Mouse (Mus musculus): Measurements from ENCODE around the gene Ppp6r2. TPM values are rescaled to one million over a fixed set of nuclear protein-coding genes. Genes with fewer than 3 reads are reported as not detected.
A peak's percentile ranks its signal among the peaks of the same experiment; 100 is the strongest.

The Ppp6r2 gene
- total and polyA plus RNA-seq, 3 experiments: 34.9 to 107 (median 65.5) TPM

- peaks cover 23% of the 10 kb centered on the region for H3K4me1 ChIP-seq (ENCODE audit: insufficient read depth, low read depth, low read length)
- DNase-seq (ENCODE audit: low spot score): no peak
- H3K9me3 ChIP-seq (replicated peaks): no peaks in the 10 kb centered on the region
- no peak for ATAC-seq (ENCODE audit: extremely low read depth, insufficient number of reproducible peaks, low FRiP score, poor library complexity, severe bottlenecking)
- H3K36me3 ChIP-seq (replicated peaks): peaks cover 7% of the 10 kb centered on the region
- TF ChIP-seq GATA1 (IDR thresholded peaks at IDR 0.05; ENCODE audit: borderline replicate concordance, low read length) (no peak), TAL1 (conservative IDR thresholded peaks at IDR 0.05; ENCODE audit: low read depth, low read length) (no peak), POLR2AphosphoS5 (IDR thresholded peaks at IDR 0.05; ENCODE audit: insufficient replicate concordance, low read depth, low read length) (no peak)
- H3K27me3 ChIP-seq (ENCODE audit: insufficient read depth, low read length): peaks cover 40% of the 10 kb centered on the region
- H3K4me3 ChIP-seq (ENCODE audit: low read depth, low read length): no peak overlapping the region
Measured at GRCm38 (mm10) chr15:89172276-89172935, 38.9 kb upstream of the Ppp6r2 start.

GRCm38 (mm10) chr15:89173024-89173905 lies 38.1 kb upstream of the Ppp6r2 start:
- ATAC-seq (ENCODE audit: extremely low read depth, insufficient number of reproducible peaks, low FRiP score, poor library complexity, severe bottlenecking): no peak
- H3K27me3 ChIP-seq (ENCODE audit: insufficient read depth, low read length): peaks cover 40% of the 10 kb centered on the region

DNA sequence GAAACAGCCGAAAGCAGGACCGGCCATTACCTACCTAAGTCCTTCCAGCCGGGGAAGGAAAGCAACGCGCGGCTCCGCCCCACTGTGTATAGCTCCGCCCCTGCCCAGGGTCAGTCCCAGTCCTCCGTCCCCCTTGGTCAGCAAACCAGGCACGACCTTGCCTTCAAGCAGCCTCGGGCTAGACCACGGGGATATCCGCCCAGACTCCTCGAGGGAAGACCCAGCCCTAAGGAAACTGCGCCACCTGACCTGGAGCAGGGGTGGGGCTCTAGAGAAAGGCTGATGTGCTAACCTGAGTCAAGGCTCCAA lies 37.5 kb upstream of the Ppp6r2 start:
- Histone ChIP-seq H3K4me3 (ENCODE audit: low read depth, low read length) (peak overlapping the region; percentile 44; the same call in 1 of the 2 replicates), H3K4me1 (ENCODE audit: insufficient read depth, low read depth, low read length) (peaks cover 38% of the 10 kb centered on the region), H3K9me3 (replicated peaks) (no peaks in the 10 kb centered on the region), H3K36me3 (replicated peaks) (no peaks in the 10 kb centered on the region), H3K27me3 (ENCODE audit: insufficient read depth, low read length) (peaks cover 40% of the 10 kb centered on the region)
- ATAC-seq (ENCODE audit: extremely low read depth, insufficient number of reproducible peaks, low FRiP score, poor library complexity, severe bottlenecking): no peak
- no peak for DNase-seq (ENCODE audit: low spot score)
- TF ChIP-seq CTCF (IDR thresholded peaks at IDR 0.05; ENCODE audit: low read depth, low read length) (no peak), GATA2 (IDR thresholded peaks at IDR 0.05; ENCODE audit: borderline replicate concordance, low read depth, low read length) (no peak), POLR2AphosphoS5 (IDR thresholded peaks at IDR 0.05; ENCODE audit: insufficient replicate concordance, low read depth, low read length) (no peak), GATA1 (IDR thresholded peaks at IDR 0.05; ENCODE audit: borderline replicate concordance, low read length) (no peak), TAL1 (conservative IDR thresholded peaks at IDR 0.05; ENCODE audit: low read depth, low read length) (no peak)

More at GRCm38 (mm10) chr15:89173024-89173905, 38.1 kb upstream of the Ppp6r2 start:
- H3K4me1 ChIP-seq (ENCODE audit: insufficient read depth, low read depth, low read length): peaks cover 32% of the 10 kb centered on the region
- H3K36me3 ChIP-seq (replicated peaks): no peaks in the 10 kb centered on the region
- TF ChIP-seq POLR2AphosphoS5 (IDR thresholded peaks at IDR 0.05; ENCODE audit: insufficient replicate concordance, low read depth, low read length) (no peak), GATA1 (IDR thresholded peaks at IDR 0.05; ENCODE audit: borderline replicate concordance, low read length) (no peak), CTCF (IDR thresholded peaks at IDR 0.05; ENCODE audit: low read depth, low read length) (no peak), TAL1 (conservative IDR thresholded peaks at IDR 0.05; ENCODE audit: low read depth, low read length) (no peak), GATA2 (IDR thresholded peaks at IDR 0.05; ENCODE audit: borderline replicate concordance, low read depth, low read length) (no peak)
- peak overlapping the region; percentile 44; the same call in 1 of the 2 replicates for H3K4me3 ChIP-seq (ENCODE audit: low read depth, low read length)
- no peak for DNase-seq (ENCODE audit: low spot score)
- no peaks in the 10 kb centered on the region for H3K9me3 ChIP-seq (replicated peaks)

GRCm38 (mm10) chr15:89174889-89175339 lies 36.4 kb upstream of the Ppp6r2 start:
- no peak overlapping the region for H3K4me3 ChIP-seq (ENCODE audit: low read depth, low read length)
- no peak for ATAC-seq (ENCODE audit: extremely low read depth, insufficient number of reproducible peaks, low FRiP score, poor library complexity, severe bottlenecking)
- no peak for TF ChIP-seq CTCF (IDR thresholded peaks at IDR 0.05; ENCODE audit: low read depth, low read length)
- H3K36me3 ChIP-seq (replicated peaks): no peaks in the 10 kb centered on the region
- H3K9me3 ChIP-seq (replicated peaks): no peaks in the 10 kb centered on the region
- H3K27me3 ChIP-seq (ENCODE audit: insufficient read depth, low read length): peaks cover 40% of the 10 kb centered on the region
- peaks cover 48% of the 10 kb centered on the region for H3K4me1 ChIP-seq (ENCODE audit: insufficient read depth, low read depth, low read length)
- no peak for DNase-seq (ENCODE audit: low spot score)

DNA sequence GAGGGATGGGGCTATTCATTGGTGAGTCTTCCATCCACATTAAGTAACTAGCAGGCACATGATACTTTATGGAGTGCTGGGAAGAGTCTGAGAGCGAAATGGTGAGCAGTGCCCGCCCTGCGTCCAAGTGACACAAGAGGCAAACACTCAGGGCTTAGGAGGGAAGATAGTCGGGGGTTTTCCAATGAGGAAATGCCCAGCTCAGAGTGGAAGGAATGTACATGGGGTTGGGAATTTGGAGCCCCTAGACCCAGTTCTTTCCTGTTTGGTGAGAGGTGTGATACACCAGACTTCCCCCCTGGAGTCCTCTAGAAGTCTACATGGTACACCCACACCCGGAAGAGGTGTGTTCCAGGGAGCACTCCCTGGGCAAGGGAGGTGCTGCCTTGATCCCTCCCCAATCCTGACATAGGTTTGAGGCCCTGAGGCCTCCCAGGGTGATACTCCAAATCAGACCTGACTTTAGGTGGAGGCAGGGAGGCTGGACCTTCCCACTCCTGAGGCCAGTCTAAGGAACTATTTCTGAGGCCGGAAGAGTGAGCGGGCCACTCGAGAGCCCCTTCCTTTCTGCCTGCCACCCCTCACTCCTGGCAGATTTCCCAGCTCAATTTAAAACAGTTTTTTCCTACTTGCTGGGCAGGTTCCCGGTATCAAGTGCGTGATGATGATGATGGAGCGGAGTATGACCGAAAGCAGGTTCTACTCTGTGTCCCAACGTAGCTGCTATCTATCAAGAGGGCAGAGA lies 35.8 kb upstream of the Ppp6r2 start:
- no peak for ATAC-seq (ENCODE audit: extremely low read depth, insufficient number of reproducible peaks, low FRiP score, poor library complexity, severe bottlenecking)
- no peaks in the 10 kb centered on the region for H3K36me3 ChIP-seq (replicated peaks)
- peaks cover 46% of the 10 kb centered on the region for H3K27me3 ChIP-seq (ENCODE audit: insufficient read depth, low read length)
- DNase-seq (ENCODE audit: low spot score): no peak
- no peak for TF ChIP-seq GATA2 (IDR thresholded peaks at IDR 0.05; ENCODE audit: borderline replicate concordance, low read depth, low read length)
- no peak for TF ChIP-seq GATA1 (IDR thresholded peaks at IDR 0.05; ENCODE audit: borderline replicate concordance, low read length)
- TF ChIP-seq TAL1 (conservative IDR thresholded peaks at IDR 0.05; ENCODE audit: low read depth, low read length): no peak
- no peak for TF ChIP-seq POLR2AphosphoS5 (IDR thresholded peaks at IDR 0.05; ENCODE audit: insufficient replicate concordance, low read depth, low read length)
- TF ChIP-seq CTCF (IDR thresholded peaks at IDR 0.05; ENCODE audit: low read depth, low read length): no peak
- H3K9me3 ChIP-seq (replicated peaks): 0 out of 2 replicates have a peak, but pooled peaks cover 3% of the 10 kb centered on the region
- H3K4me1 ChIP-seq (ENCODE audit: insufficient read depth, low read depth, low read length): peaks cover 51% of the 10 kb centered on the region
- H3K4me3 ChIP-seq (ENCODE audit: low read depth, low read length): no peak overlapping the region

DNA sequence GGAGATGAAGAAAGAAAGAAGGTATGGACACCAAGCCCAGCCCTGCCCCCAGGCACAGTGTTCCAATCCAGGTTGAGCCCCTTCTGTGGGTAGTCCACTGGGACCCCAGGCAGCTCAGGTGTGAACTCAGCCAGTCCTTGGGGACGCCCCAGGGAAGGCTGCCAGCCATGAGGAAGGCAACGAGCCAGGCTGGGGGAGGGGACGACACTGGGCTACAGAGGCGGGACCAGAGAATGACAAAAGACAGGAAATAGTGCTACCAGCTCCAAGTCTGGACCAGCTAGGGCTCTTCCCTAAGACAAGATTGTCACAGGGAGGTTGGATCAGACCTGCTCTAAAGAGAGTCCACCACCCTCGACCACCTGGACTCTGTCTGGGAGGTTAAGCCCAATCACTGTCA lies 34.2 kb upstream of the Ppp6r2 start:
- no peak for TF ChIP-seq GATA2 (IDR thresholded peaks at IDR 0.05; ENCODE audit: borderline replicate concordance, low read depth, low read length)
- no peak for TF ChIP-seq GATA1 (IDR thresholded peaks at IDR 0.05; ENCODE audit: borderline replicate concordance, low read length)
- TF ChIP-seq TAL1 (conservative IDR thresholded peaks at IDR 0.05; ENCODE audit: low read depth, low read length): no peak
- TF ChIP-seq POLR2AphosphoS5 (IDR thresholded peaks at IDR 0.05; ENCODE audit: insufficient replicate concordance, low read depth, low read length): no peak
- no peak for TF ChIP-seq CTCF (IDR thresholded peaks at IDR 0.05; ENCODE audit: low read depth, low read length)
- Histone ChIP-seq H3K4me3 (ENCODE audit: low read depth, low read length) (no peak overlapping the region), H3K27me3 (ENCODE audit: insufficient read depth, low read length) (peaks cover 46% of the 10 kb centered on the region), H3K36me3 (replicated peaks) (no peaks in the 10 kb centered on the region), H3K9me3 (replicated peaks) (peaks cover 7% of the 10 kb centered on the region), H3K4me1 (ENCODE audit: insufficient read depth, low read depth, low read length) (peaks cover 58% of the 10 kb centered on the region)
- DNase-seq (ENCODE audit: low spot score): peak; percentile 39
- ATAC-seq (ENCODE audit: extremely low read depth, insufficient number of reproducible peaks, low FRiP score, poor library complexity, severe bottlenecking): 0 out of 2 replicates have a peak, but pooled peaks have one; percentile 41
